Mouse (Mus musculus): ENCODE measurements around the gene Rora.

Gene Rora

DNA sequence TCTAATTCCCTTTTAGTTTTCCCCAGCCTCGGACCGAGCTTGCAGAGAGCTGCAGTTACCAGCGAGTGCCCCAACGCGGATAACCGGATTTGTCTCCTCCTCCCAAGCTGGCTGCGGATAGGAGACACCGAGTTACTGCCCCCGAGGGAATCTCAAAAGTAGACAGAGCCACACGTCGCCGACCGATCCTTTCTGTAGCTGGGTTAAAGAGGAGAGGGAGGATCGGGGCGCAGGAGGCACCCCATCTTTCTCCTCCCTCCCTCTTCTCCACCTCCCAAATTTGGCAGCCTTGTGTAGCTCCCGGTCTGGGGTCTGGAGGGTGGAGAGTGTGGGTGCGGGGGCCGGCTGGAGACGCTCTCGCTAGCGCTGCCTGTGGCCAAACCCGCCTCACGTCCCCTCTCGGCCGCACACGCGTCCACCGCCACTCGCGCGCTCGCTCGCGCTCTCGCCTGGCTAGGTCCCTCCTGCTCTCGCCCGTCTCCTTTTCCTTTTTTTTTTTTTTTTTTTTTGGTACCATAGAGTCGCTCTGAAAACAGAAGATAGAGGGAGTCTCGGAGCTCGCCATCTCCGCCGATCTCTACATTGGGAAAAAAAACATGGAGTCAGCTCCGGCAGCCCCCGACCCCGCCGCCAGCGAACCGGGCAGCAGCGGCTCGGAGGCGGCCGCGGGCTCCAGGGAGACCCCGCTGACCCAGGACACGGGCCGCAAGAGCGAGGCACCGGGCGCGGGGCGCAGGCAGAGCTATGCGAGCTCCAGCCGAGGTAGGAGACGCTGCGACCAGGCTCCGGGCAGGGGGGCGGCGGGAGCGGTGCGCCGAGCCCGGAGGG is at the start of gene Rora:
Gene Rora (plus strand): TSS at position 576 of the 828 bp plus-strand sequence.
- peak; percentile 47 to 64 for DNase-seq (ENCODE audit: low spot score in 2 of 2)

DNA sequence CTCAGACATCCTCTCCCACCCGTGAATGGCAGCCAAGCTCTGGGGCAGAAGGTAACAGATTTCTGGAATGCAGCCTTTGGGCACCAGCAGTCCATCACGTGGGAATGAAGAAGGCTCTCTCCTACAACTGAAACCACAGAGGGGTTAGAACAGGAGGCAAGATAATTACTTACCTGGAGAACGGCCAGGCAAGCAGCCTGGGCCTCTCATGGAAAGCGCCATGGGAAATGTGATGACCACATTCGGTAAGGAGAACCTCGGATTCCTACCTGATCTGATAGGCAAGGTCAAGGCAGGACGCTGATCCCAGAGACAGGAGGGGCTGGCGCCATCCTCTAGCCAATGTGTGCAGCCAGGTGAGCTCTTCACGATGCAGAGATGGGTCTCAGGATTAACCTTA is 39.6 kb upstream of the Rora start:
- DNase-seq (ENCODE audit: low spot score in 2 of 2), result no peak

DNA sequence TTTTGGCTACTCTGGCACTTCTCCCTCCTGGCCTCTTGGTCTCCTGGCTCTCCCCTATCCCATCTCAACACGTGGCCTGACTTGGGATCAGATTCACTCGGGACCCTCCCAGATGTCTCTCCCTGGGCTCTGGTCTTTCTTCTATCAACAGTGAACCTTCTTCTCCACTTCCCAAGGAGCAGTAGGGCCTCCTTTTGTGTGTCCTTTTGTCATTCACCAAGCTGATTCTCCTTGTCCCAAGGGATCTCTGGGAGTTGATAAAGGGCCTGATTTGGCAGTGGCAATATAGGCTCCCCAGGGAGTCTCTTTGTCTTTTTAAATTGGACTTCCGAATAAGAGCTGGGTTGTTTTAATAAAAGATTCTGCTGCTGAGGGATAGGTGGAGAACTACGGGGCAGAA is 36.5 kb upstream of the Rora start:
- no peak for DNase-seq (ENCODE audit: low spot score in 2 of 2)

DNA sequence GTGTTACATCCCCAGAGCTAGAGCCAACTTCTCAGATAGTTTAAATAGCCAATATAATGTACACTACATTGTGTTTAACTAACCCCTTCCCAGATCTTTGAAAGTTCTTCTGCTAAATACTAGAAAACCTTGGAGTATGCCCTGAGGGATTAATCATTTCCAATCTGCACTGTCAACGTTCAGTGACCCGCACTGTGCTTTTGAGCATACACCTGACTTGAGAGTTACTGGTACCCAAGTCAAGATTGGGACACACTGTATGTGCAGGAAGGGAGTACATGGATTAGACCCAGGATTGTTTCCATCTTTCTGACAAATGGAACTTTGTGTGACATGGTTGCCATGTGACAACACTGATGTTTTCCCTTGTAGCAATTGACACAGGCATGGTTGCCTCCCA is 33.5 kb upstream of the Rora start:
- no peak for DNase-seq (ENCODE audit: low spot score in 2 of 2)

DNA sequence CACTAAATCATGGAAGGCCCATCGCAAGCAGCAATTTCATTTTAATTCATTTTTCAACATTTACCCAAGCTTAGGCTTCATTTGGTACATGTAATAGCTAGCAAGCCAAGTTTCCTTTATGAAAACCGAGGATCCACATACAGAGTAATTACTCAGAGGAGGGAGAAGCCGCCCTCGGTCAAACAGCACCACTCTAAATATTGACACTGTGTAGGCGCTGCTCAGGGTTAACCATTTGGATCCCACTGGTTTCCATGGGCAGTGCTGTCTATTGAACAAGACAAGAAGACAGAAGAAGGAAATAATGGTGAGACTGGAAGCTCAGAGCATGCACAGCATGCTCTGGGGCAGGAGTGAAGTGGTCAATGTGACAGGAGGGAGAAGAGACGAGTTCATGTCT is 33.1 kb upstream of the Rora start:
- DNase-seq (ENCODE audit: low spot score in 2 of 2), result no peak

DNA sequence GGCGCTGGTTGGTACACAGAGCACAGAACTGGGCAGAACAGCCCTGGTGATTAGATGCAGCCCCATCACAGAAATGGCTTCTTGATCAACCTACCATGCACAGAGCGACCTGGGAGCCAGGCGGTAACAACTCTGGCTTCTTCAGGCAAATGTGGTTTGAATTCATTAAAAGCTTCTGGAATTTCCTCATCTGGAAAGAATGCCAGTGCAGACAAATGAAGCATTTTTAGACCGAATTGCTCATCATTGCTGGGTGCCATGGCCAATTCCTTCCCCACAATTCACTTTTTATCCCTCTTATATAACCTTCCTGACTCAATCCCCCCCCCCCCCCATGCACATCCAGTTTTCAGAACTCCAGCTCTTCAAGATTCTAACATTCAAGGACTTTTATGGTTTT is 28.6 kb upstream of the Rora start:
- DNase-seq (ENCODE audit: low spot score in 2 of 2), result no peak

DNA sequence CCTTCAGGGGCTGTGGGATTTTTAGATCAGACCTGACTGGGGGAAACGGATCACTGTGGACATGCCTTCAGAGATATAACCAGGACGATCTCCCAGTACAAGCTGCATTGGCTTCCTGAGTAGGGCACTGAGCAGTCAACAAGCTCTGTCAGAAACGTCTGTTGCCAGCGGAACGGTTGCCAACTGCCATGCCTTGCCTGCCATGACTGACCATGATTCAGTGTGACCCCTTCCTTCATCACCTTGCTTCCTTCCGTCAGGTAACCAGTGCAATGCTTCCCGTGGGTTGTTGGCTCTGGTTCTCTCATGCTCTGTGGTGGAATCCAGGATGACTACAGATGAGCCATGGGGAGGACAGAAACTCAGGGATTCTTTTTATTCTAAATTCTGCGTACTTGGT is 16.3 kb upstream of the Rora start:
- no peak for DNase-seq (ENCODE audit: low spot score in 2 of 2)

DNA sequence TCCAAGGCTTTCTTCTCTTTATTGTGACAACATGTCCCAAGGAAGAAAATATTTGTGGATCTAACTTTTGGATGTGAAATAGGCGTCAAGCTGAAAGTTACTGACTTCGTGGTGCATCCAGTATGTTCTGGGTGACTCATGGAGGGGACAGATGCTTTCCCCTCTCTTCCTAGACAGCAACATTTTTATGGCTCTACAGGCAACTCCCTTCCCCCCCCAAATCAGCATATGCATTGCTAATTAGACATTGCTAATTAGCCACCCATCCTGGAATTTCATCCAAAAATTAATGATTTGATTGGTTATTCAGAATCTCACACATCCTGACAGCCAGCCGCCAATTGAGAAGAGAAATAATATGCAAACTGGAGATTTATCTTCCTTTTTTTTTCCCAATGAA is 12.5 kb upstream of the Rora start:
- DNase-seq (ENCODE audit: low spot score in 2 of 2), result no peak

DNA sequence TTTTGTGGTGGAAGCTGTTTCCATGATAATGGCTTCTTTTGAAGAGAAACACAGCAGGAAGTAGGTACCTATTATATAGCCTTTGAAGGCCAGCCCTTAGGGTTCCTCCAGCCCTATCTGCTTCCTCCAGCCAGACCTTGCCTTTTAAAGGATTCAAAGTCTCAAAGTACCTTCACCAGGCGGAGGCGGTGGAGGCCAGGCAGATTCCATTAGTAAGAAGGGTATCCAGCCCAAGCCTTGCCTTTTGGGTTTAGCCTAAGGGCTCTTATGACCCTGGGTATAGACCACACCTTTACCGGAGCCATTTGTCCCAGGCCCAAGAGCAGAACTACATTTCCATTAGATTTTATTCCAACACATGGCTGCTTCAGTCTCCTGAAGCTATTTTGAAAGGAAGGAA is 5.5 kb upstream of the Rora start:
- DNase-seq (ENCODE audit: low spot score in 2 of 2), result no peak

DNA sequence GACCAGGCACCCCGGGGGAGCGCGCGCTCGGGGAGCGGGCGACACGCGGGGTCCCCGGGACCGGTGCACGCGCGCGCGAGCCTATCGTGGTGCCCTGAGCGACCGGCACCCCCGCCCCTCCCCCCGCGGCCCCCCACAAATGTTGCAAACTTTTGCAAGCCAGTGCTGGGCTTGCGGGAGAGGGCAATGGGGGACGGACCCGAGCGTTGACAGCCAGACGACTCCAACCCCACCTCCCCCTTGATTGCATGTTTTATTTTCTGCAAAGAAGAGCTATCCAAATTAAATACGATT is 400 bp downstream of the Rora start:
- DNase-seq (ENCODE audit: low spot score in 2 of 2), result no peak

DNA sequence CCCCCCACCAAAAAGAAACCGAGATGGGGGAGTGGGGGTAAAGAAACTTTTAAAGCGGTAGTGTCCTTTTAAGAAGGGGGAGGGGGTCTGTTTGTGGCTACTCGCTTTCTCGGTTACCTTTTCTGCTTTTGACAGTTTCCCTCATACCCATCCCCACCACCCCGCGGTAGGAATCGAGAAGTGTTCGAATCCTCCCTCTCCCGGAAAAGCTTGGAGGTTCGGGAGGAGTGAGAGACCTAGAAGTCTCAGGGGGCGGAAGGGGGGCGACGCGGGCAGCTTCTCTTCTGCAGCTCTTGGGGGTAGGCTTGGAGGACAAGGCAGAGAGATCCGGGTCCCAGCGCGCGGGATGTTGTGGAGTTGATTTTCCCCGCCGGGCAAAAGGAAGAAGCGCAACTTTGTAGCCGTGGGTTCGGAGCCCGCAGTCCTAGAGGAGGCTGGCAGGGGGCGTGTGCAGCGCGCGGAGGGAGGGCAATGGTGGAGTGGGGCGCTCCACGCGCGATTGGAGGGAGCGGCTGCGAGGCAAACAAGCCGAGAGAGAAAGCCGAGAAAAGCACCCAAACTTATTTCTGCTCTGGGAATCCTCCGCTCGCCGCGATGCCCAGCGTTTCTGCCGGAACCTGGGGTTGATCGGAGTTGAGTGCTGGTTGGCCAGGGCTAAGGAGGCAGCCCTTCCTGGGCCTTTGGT is 889 bp downstream of the Rora start:
- peak in 1 of 2 experiments; percentile 9 for DNase-seq (ENCODE audit: low spot score in 2 of 2)

DNA sequence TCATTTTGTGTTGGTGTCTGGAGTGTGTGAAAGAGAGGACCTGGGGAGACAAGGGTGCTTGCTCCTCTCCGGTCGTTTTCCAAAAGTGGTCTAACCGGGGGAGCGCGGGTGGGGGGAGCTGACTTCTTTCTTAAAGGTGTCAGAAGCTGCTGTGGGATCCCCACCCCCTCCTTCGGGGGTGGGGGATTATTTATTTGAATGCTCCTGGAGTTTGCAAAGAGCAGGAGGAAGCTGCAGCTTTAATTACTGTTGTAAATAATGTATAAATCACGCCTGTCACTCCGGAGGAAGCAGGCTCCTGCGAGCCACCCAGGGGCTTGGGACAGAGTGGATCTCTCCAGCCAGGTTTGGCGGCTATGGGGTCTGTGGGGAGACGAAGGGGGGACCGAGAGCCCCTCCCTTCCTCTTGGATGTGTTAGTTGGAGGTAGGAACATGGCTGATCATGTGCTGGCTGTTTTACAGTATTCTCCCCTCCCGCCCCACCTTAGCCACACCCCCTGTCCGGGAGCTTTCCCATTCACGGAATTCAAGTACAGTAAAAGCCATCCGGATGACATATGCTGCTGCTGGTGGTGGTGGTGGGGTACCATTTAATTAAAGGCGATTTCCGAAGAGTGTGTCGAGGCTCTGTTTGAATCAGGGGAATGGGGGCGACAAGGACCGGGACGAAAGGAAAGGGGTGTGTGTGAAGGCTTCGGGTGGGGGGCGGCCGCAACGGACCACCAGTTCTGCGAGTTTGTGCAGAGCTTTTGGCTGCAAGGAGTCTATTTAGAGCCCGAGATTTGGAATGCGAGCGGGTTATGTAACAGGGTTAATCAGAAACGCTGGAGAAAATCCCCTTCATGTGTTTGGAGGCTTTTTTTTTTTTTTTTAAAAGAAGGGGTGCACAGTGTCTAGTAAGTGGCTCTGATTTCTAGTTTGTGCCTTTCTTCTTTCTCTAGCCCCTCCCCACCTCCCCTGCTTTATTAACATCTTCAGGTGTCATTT is 1.7 kb downstream of the Rora start:
- peak; percentile 55 to 60 for DNase-seq (ENCODE audit: low spot score in 2 of 2)

DNA sequence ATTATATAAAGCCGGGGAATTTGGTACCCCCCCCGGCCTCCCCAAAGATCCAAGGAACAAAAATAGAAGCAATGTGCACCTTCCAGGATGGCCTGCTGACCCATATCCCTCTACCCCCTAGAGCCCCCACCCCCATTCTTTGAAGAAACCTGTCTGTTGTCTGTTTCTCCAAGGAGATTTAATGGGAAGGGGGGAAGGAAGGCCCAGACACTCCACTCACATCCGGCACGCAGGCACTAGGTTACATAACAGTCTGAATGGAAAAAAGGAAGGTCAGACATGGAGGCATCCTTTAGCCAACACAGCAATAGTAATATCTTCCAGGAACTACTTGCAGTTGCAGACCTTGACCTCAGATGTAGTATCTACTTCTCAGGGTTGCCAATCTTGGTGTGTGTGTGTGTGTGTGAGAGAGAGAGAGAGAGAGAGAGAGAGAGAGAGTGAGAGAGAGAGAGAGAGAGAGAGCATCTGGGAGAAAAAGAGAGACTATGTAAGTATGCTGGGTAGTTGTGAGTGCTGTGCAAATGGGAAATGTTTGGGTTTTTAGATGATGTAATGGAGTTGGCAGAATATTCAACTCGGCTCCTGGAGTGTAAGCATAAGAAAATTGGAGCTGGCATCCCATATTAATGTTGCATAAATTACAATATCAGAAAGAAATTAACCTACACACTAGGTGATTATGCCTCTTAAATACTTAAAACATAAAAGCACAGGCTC is 2.6 kb downstream of the Rora start:
- peak; percentile 47 to 58 for DNase-seq (ENCODE audit: low spot score in 2 of 2)

DNA sequence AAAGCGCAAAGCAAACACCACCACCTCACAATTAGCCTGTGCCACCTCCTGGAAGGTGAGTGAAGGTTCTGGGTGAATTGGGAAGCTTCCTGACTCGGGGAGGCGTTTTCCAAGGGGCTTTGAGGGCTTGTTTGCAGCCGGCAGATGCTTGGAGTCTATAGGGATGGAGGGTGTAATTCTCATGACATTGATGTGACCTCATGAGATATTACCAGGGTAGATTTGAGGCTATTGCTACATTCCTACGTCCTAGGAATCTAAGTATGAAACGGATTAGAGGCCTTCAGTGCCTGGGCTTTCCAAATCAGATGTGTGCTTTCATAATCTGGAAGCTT is 3.2 kb downstream of the Rora start:
- DNase-seq (ENCODE audit: low spot score in 2 of 2), result no peak

DNA sequence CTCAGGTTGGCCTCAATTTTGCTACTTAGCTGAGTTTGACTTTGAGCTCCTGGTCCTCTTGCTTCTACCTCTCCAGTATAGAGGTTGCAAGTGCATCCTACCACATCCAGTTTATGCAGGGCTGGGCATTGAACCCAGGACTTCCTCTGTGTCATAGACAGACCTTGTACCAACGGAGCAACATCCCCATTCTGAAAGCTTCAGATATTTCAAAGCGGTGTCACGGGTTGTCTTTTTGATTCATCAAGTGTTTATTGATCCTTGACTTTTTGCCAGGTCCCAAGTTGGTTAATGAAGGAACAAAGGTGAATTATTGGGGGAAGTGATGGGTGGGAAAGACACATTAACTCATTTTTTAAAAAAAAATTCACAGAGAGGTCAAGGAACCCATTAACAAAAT is 17.1 kb downstream of the Rora start:
- DNase-seq (ENCODE audit: low spot score in 2 of 2), result no peak

DNA sequence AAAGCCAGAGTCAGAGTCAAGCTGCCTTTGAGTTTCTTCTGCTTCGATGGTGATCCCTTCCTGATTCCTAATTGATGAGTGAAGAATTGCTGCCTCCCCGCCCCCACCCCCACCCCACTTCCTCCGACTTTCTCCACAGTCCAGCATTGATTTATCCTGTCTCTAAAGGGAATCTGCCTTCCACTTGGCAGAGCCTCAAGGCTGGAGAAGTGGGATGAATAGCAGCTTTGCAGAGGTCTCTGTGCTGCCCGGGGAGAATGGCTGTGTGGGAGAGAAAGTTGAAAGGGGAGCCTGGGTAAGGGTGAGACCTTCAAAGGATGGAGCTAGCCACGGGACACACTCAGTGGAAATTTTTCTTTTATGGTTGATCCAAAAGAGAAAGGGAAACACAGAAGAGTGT is 18.9 kb downstream of the Rora start:
- no peak for DNase-seq (ENCODE audit: low spot score in 2 of 2)

DNA sequence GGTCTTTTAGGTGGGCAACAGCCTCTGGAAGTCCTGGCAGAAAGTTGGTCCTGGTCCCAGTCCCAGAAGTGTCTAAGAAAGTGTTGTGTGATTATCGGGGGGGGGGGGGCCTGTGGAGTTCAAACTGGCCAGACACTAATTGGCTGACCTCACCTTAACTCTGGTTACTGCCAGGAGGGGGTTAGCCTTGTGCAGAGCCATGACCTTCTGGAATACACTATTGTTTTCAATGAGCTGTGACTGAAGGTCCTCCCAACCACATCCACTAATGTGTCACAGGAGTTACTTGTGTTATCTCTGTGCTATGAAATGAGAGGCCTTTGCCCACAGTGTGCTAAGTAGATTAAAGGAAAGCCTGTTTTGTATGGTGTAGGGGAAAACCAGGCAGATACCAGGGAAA is 19.6 kb downstream of the Rora start:
- DNase-seq (ENCODE audit: low spot score in 2 of 2), result no peak

DNA sequence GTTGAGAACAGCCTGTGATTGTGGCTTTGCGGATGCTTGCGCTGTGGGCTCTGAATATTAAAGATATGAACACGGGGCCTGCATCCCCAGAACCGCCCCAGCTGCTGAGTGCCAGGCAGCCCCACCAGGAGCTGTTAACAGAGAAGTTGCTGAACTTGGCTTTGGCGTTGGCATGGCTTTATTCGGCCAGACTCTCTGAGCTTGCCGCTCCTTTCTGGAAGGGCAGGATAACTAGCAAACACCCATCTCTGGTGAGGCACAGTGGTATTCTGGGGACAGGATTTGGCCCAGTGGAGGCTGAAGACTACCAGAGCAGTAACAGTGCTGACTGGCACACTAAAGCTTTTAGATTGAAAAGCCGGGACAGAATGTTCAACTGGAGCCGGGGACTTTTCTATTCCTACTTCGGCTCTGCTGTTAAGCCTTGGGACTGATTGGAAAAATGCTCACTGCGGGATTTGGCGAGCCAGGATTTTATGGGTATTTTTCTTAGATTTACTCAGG is 26.3 kb downstream of the Rora start:
- DNase-seq (ENCODE audit: low spot score in 2 of 2), result no peak

DNA sequence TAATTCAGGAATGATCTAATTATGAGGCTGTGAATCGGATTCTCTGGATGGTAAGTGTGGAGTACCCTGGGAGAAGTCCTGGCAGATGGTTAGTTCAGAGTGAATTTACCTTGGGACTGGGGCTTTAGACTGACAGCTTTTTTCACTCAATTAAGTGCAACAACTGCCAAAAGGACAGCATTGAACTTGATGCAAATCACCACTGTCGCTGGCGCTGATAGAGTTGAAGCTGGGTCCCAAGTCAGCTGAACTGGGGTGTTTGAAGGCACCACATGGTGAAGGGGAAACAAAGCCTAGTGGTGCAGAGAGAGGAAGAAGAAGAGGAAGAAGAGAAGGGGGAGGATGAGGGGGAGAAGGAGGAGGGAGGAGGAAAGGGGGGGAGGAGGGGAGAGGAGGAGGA is 30.4 kb downstream of the Rora start:
- DNase-seq (ENCODE audit: low spot score in 2 of 2), result no peak

DNA sequence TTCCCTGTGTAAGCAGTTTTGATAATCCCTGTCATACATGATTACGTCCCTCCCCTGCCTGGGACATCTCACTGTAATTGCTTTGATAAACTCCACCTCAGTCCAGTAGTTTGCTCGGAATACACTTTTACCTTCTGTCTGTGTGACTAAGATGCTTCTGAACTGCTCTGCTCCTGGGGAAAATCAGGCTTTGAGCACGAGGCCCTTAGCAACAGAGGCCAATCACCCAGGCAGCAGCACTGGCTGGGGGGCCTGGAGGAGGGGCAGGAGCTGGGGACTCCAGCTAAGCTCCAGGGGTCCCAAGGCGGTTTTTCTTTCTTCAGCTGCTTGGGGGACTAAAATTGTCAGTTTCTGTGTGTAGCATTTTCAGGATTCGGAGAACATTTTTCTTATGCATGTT is 32.0 kb downstream of the Rora start:
- DNase-seq (ENCODE audit: low spot score in 2 of 2), result no peak

DNA sequence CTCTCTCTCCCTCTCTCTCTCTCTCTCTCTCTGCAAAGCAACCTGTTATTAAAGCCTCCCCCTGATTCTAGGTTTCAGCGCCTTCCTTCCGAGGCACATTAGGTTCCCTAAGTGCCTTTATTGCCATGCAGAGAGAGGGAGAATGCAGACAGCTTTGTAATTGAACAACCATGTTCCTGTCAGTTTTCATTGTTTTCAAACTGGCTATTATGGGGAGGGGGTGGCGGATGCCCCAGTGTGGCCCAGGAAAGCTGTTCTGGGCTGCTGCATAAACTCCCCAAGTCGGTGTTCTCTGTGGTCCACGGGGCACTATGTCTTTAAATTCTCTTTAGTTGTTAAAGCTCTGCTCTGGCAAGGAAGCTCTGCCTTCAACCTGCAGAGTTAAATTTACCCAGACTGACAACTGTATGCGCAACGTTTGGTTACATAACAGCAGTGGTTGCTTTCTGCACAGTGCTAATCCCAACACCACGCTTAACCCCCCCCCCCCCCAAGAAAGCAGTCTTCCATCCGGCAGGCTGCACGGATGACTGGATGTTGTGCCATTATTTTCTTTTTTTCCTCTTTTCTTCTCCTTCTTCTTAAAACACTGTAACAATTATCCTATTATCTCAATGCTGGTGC is 33.8 kb downstream of the Rora start:
- DNase-seq (ENCODE audit: low spot score in 2 of 2), result no peak

Data from heart, adult 9 months (tissue).